Comparison of ENCODE assay signal across 23 mouse cellular contexts in the genomic region with DNA sequence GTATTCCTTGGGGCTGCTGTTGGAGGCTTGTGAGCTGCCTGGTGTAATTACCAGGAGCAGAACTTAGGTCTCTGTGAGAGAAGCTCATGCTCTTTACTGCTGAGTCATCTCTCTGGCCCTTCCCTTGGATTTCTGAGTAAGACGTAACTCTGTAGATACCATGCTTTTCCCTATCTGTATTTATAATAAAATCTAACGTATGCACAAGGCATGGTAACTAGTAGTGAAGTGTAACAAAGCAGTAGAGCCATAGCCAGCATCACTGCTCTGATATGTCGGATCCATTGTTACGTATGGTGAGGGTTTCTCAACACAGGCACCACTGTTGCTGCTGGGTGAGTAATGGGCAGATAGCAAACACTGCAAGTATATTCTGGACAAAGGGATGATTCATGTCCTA. TPM values are rescaled to one million over a fixed set of nuclear protein-coding genes. Genes with fewer than 3 reads are reported as not detected.
DNase-seq lines count a peak whose midpoint lies in the region; ATAC-seq and TF ChIP-seq lines count a peak whose summit lies in the region.
"Had no signal": no experiment of that assay in that cellular context is flagged by ENCODE, and none has a peak within 500 bp of the region (broad histone marks: within the 10 kb centered on the region; RNA-seq: fewer than 3 reads in every experiment).

No protein-coding gene starts in this region.

- peak overlapping the region; percentile 37; the same call in 1 of the 2 replicates for H3K27ac ChIP-seq in embryonic fibroblast, embryonic 13.5 days (ENCODE audit: insufficient read depth, low read length)
- H3K27ac ChIP-seq in liver, embryonic 14.5 days = peak overlapping the region; percentile 19
- H3K27ac ChIP-seq in kidney, adult 2 months (ENCODE audit: insufficient read depth, low read depth, low read length) = no peak overlapping the region
- H3K27ac ChIP-seq: forebrain, embryonic 13.5 days; heart, embryonic 13.5 days; hindbrain, embryonic 15.5 days; intestine, embryonic 15.5 days; left cerebral cortex, adult 2 months; neural tube, embryonic 12.5 days; stomach, postnatal 0 days had no signal

- DNase-seq in 3T3-L1 (ENCODE audit: low read depth, low spot score) = peak; percentile 68
- DNase-seq in MN1 (ENCODE audit: low spot score) = peak; percentile 14
- DNase-seq in liver, embryonic 14.5 days (ENCODE audit: low read depth in 3 of 3, low spot score in 3 of 3) = peak; percentile 46 to 53 (median 47)
- no peak for DNase-seq in cerebellum, postnatal 25 days
- DNase-seq in kidney, adult 2 months = no peak
- DNase-seq: B cell, adult 2 months; cerebellum, adult 11-12 months; gastrocnemius, postnatal 10 days; heart, adult 11 months; kidney, postnatal 10 days; lung, adult 2 months; right cerebral cortex, adult 18-20 months had no signal

- H3K9ac ChIP-seq in liver, embryonic 14.5 days (replicated peaks) = no peak overlapping the region
- H3K9ac ChIP-seq: forebrain, embryonic 13.5 days; heart, embryonic 13.5 days; hindbrain, embryonic 15.5 days; intestine, embryonic 15.5 days; neural tube, embryonic 12.5 days had no signal

- no peak for TF ChIP-seq POLR2A in embryonic fibroblast, embryonic 13.5 days (IDR thresholded peaks at IDR 0.05; ENCODE audit: low read depth, low read length)
- TF ChIP-seq POLR2A in kidney, adult 2 months (IDR thresholded peaks at IDR 0.05; ENCODE audit: low read depth, low read length) = no peak

- TF ChIP-seq CTCF in embryonic fibroblast, embryonic 13.5 days (IDR thresholded peaks at IDR 0.05; ENCODE audit: borderline replicate concordance, insufficient read depth, low read length) = no peak
- no peak for TF ChIP-seq CTCF in liver, embryonic 14.5 days (IDR thresholded peaks at IDR 0.05; ENCODE audit: low read depth)
- no peak for TF ChIP-seq CTCF in kidney, adult 2 months (conservative IDR thresholded peaks at IDR 0.05; ENCODE audit: insufficient read depth, insufficient read length, low read depth, low read length)

- no peaks in the 10 kb centered on the region for H3K27me3 ChIP-seq in liver, embryonic 14.5 days (ENCODE audit: control insufficient read depth, insufficient read depth, low read length)
- H3K27me3 ChIP-seq in kidney, adult 2 months (replicated peaks; ENCODE audit: control insufficient read depth, insufficient read depth, low read length) = no peaks in the 10 kb centered on the region
- H3K27me3 ChIP-seq: forebrain, embryonic 13.5 days; heart, embryonic 13.5 days; hindbrain, embryonic 15.5 days; intestine, embryonic 15.5 days; neural tube, embryonic 12.5 days had no signal

- 52% methylated on average over 4 of the region's 4 CpGs for WGBS in liver, embryonic 14.5 days (ENCODE audit: insufficient replicate concordance)
- WGBS in kidney, adult 2 months = 92% methylated on average over 4 of the region's 4 CpGs

- no peaks in the 10 kb centered on the region for H3K9me3 ChIP-seq in liver, embryonic 14.5 days (ENCODE audit: control insufficient read depth, low read length)
- H3K9me3 ChIP-seq: forebrain, embryonic 13.5 days; heart, embryonic 13.5 days; hindbrain, embryonic 15.5 days; intestine, embryonic 15.5 days; neural tube, embryonic 12.5 days had no signal

- peaks cover 3% of the 10 kb centered on the region; the same call in 1 of the 2 replicates for H3K4me1 ChIP-seq in embryonic fibroblast, embryonic 13.5 days (ENCODE audit: control insufficient read depth, insufficient read depth, low read length)
- peaks cover 11 to 14% of the 10 kb centered on the region in 2 experiments for H3K4me1 ChIP-seq in liver, embryonic 14.5 days (replicated peaks; ENCODE audit: control insufficient read depth in 2 of 2, insufficient read depth in 2 of 2, low read length in 1 of 2)
- H3K4me1 ChIP-seq in kidney, adult 2 months (ENCODE audit: control insufficient read depth, insufficient read depth, low read length) = no peaks in the 10 kb centered on the region
- H3K4me1 ChIP-seq: forebrain, embryonic 13.5 days; heart, embryonic 13.5 days; hindbrain, embryonic 15.5 days; intestine, embryonic 15.5 days; neural tube, embryonic 12.5 days had no signal

- H3K36me3 ChIP-seq in liver, embryonic 14.5 days (replicated peaks; ENCODE audit: control insufficient read depth, insufficient read depth, low read depth) = peaks cover 60% of the 10 kb centered on the region
- H3K36me3 ChIP-seq in kidney, adult 2 months (ENCODE audit: control insufficient read depth, insufficient read depth, low read length) = no peaks in the 10 kb centered on the region; the same call in 1 of the 2 replicates
- H3K36me3 ChIP-seq: intestine, embryonic 15.5 days had no signal

- peak; percentile 76 for ATAC-seq in liver, embryonic 14.5 days (ENCODE audit: insufficient read depth)
- no peak for ATAC-seq in cerebellum, adult (ENCODE audit: insufficient number of reproducible peaks, low FRiP score, low TSS enrichment)
- no peak for ATAC-seq in frontal cortex, adult (ENCODE audit: low TSS enrichment)
- ATAC-seq: forebrain, embryonic 13.5 days; intestine, embryonic 15.5 days had no signal

- no peak overlapping the region for H3K4me3 ChIP-seq in embryonic fibroblast, embryonic 13.5 days (ENCODE audit: insufficient read depth, low read length)
- H3K4me3 ChIP-seq in liver, embryonic 14.5 days (ENCODE audit: insufficient read depth in 1 of 2, low read depth in 2 of 2, low read length in 2 of 2) = no peak overlapping the region
- no peak overlapping the region for H3K4me3 ChIP-seq in kidney, adult 2 months (ENCODE audit: insufficient read depth, low read depth, low read length)
- H3K4me3 ChIP-seq: forebrain, embryonic 13.5 days; heart, embryonic 13.5 days; hindbrain, embryonic 15.5 days; intestine, embryonic 15.5 days; left cerebral cortex, adult 2 months; neural tube, embryonic 12.5 days had no signal

- no peak for TF ChIP-seq EP300 in liver, embryonic 14.5 days (IDR thresholded peaks at IDR 0.05; ENCODE audit: low read depth)

- no peak overlapping the region for H3K4me2 ChIP-seq in liver, embryonic 14.5 days (ENCODE audit: low read depth)
- H3K4me2 ChIP-seq: forebrain, embryonic 13.5 days; heart, embryonic 13.5 days; hindbrain, embryonic 15.5 days; intestine, embryonic 15.5 days; midbrain, embryonic 11.5 days; neural tube, embryonic 12.5 days had no signal

RNA-seq across cellular contexts. Expression of a gene that starts 34.2 kb away (rescaled TPM):
- polyA plus RNA-seq in embryonic fibroblast, embryonic 13.5 days (2011; ENCODE audit: insufficient read length, low read depth, missing spikeins) = 34.8 and 51.0 TPM in 2 replicates
- polyA plus RNA-seq in liver, embryonic 14.5 days (2012; rRNA removed) = 29.0 and 36.1 TPM in 2 replicates
- polyA plus RNA-seq in liver, embryonic 14.5 days (2014; fragmentation: Nextera tagmentation; extraction: Ambion mirVana) = 29.3 and 32.5 TPM in 2 replicates
- 4.5 and 5.1 TPM in 2 replicates for polyA plus RNA-seq in kidney, adult 2 months (2012; rRNA removed)

Comparison
In these comparisons a context has a peak if more than half of its experiments do, and no peak if none do; other contexts are left out.
1. DNase-seq: peak in 3T3-L1 (single experiment), MN1 (single experiment) and liver, embryonic 14.5 days (3 of 3); none in cerebellum, postnatal 25 days (0 of 2) and kidney, adult 2 months (single experiment).